ENCODE assay signal across 11 mouse cellular contexts in genomic region chrX:103371627-103372026, GRCm38 (mm10). TPM values are rescaled to one million over a fixed set of nuclear protein-coding genes. Genes with fewer than 3 reads are reported as not detected.
DNase-seq lines count a peak whose midpoint lies in the region; ATAC-seq and TF ChIP-seq lines count a peak whose summit lies in the region.
"Had no signal": no experiment of that assay in that cellular context is flagged by ENCODE, and none has a peak within 500 bp of the region (broad histone marks: within the 10 kb centered on the region; RNA-seq: fewer than 3 reads in every experiment).

No protein-coding gene starts in this region.

- in situ Hi-C loops in CH12.LX (cut with MboI; ENCODE audit: low pct_ligation_motif_present, low pct_unique_long_range_greater_than_20kb, low sequenced_read_pairs) = loop anchor here (5.0 kb wide), 1 partner anchor 109 kb away; no protein-coding TSS in a partner anchor

- TF ChIP-seq RAD21 in CH12.LX (IDR thresholded peaks at IDR 0.05; ENCODE audit: low read depth, low read length) = peak; percentile 39

- H3K9ac ChIP-seq in kidney, postnatal 0 days (ENCODE audit: low read depth, low read length) = no peak overlapping the region
- H3K9ac ChIP-seq in CH12.LX (ENCODE audit: insufficient read depth, low read depth) = no peak overlapping the region
- H3K9ac ChIP-seq: heart, embryonic 13.5 days had no signal

- H3K27ac ChIP-seq in kidney, postnatal 0 days = no peak overlapping the region
- no peak overlapping the region for H3K27ac ChIP-seq in CH12.LX (ENCODE audit: insufficient read depth, low read depth)
- H3K27ac ChIP-seq: heart, embryonic 13.5 days had no signal

- no peak overlapping the region for H3K4me3 ChIP-seq in kidney, postnatal 0 days (replicated peaks; ENCODE audit: low read depth, low read length)
- H3K4me3 ChIP-seq in CH12.LX (replicated peaks in 1 of 3; ENCODE audit: low read depth in 2 of 3, low read length in 2 of 3, poor library complexity in 1 of 3) = no peak overlapping the region
- H3K4me3 ChIP-seq: heart, embryonic 13.5 days had no signal

- peak; percentile 28 for DNase-seq in kidney, postnatal 0 days (ENCODE audit: low spot score)
- no peak for DNase-seq in kidney, adult 8-10 months
- DNase-seq in A20 (ENCODE audit: low read depth, low spot score) (peak; percentile 48), CH12.LX (ENCODE audit: extremely low read depth) (peak; percentile 40)
- peak; percentile 26 for DNase-seq in embryo, embryonic 11 days
- DNase-seq in spleen, adult 18-20 months = no peak
- DNase-seq in layer of hippocampus, postnatal 36 days = no peak
- no peak for DNase-seq in urinary bladder, postnatal 10 days (ENCODE audit: low spot score)

- no peaks in the 10 kb centered on the region for H3K4me1 ChIP-seq in kidney, postnatal 0 days (replicated peaks; ENCODE audit: insufficient read depth, low read length)
- no peaks in the 10 kb centered on the region for H3K4me1 ChIP-seq in CH12.LX (ENCODE audit: control insufficient read depth in 1 of 2, insufficient read depth in 2 of 2)
- H3K4me1 ChIP-seq: heart, embryonic 13.5 days had no signal

- peak; percentile 66 for TF ChIP-seq CTCF in kidney, postnatal 0 days (IDR thresholded peaks at IDR 0.05; ENCODE audit: low read depth)
- TF ChIP-seq CTCF in CH12.LX (conservative IDR thresholded peaks at IDR 0.05 in 1 of 2, IDR thresholded peaks at IDR 0.05 in 1 of 2; ENCODE audit: low read depth in 2 of 2, low read length in 2 of 2) = peak in 1 of 2 experiments; percentile 48; a peak in 2 of 4 replicates

- WGBS in kidney, postnatal 0 days = 38% methylated on average over 2 of the region's 2 CpGs

- no peak for ATAC-seq in kidney, postnatal 0 days (replicated peaks; ENCODE audit: low FRiP score, low read depth)

- H3K9me3 ChIP-seq in kidney, postnatal 0 days (replicated peaks; ENCODE audit: low read length) = no peaks in the 10 kb centered on the region
- no peaks in the 10 kb centered on the region for H3K9me3 ChIP-seq in CH12.LX (replicated peaks; ENCODE audit: low read length)
- H3K9me3 ChIP-seq: heart, embryonic 13.5 days had no signal

- no peak overlapping the region for H3K4me2 ChIP-seq in kidney, postnatal 0 days (ENCODE audit: low read length)
- H3K4me2 ChIP-seq in CH12.LX (ENCODE audit: insufficient read depth, low read depth, poor library complexity, severe bottlenecking) = no peak overlapping the region
- H3K4me2 ChIP-seq: heart, embryonic 13.5 days had no signal

- dilution Hi-C loops in CH12.LX (cut with MboI; ENCODE audit: extremely low pct_ligation_motif_present, extremely low pct_unique_long_range_greater_than_20kb, low sequenced_read_pairs) = no loop called here

- no peaks in the 10 kb centered on the region for H3K79me2 ChIP-seq in CH12.LX (replicated peaks; ENCODE audit: control insufficient read depth, extremely low read depth, insufficient read depth, poor library complexity, severe bottlenecking)

- TF ChIP-seq POLR2A in CH12.LX (IDR thresholded peaks at IDR 0.05; ENCODE audit: low read depth, low read length) = no peak

- no peaks in the 10 kb centered on the region for H3K27me3 ChIP-seq in kidney, postnatal 0 days (ENCODE audit: insufficient read depth, low read length)
- no peaks in the 10 kb centered on the region for H3K27me3 ChIP-seq in CH12.LX (replicated peaks)

- H3K36me3 ChIP-seq in kidney, postnatal 0 days (ENCODE audit: insufficient read depth, low read length) = no peaks in the 10 kb centered on the region
- H3K36me3 ChIP-seq in CH12.LX (replicated peaks in 1 of 2; ENCODE audit: control insufficient read depth in 1 of 2, insufficient read depth in 1 of 2, low read length in 1 of 2) = no peaks in the 10 kb centered on the region
- H3K36me3 ChIP-seq: heart, embryonic 13.5 days had no signal

- TF ChIP-seq EP300 in CH12.LX (IDR thresholded peaks at IDR 0.05; ENCODE audit: low read length) = no peak

TF ChIP-seq in CH12.LX, 34 proteins besides CTCF, POLR2A, EP300 and RAD21:
- peak; percentile 39 for TF ChIP-seq SMC3 (IDR thresholded peaks at IDR 0.05; ENCODE audit: low read depth, low read length)
- no peak for TF ChIP-seq JUND (conservative IDR thresholded peaks at IDR 0.05; ENCODE audit: low read depth, low read length)

RNA-seq across cellular contexts. Expression of gene Chic1, which starts 15.4 kb away (rescaled TPM):
- 1.6 and 2.0 TPM in 2 replicates for polyA plus RNA-seq in kidney, postnatal 0 days (2015; fragmentation: Nextera tagmentation; extraction: Ambion mirVana)
- total RNA-seq in CH12.LX (2012; rRNA removed) (not detected in 2 replicates), CH12.LX (2014; rRNA removed) (not detected in 2 replicates)
- polyA plus RNA-seq in CH12.LX (2012; ENCODE audit: insufficient read length, low read depth) = not detected in 2 replicates
- total RNA-seq in layer of hippocampus, postnatal 36 days (2021) = 10 to 100 TPM; 21.4 TPM

RNA-seq across cellular contexts. Expression of gene Tsx, which starts 42.6 kb away (rescaled TPM):
- polyA plus RNA-seq in kidney, postnatal 0 days (2015; fragmentation: Nextera tagmentation; extraction: Ambion mirVana) = 0.28 and 0.34 TPM in 2 replicates
- total RNA-seq in CH12.LX (2012; rRNA removed) (not detected in 2 replicates), CH12.LX (2014; rRNA removed) (not detected in 2 replicates)
- polyA plus RNA-seq in CH12.LX (2012; ENCODE audit: insufficient read length, low read depth) = not detected in 2 replicates
- total RNA-seq in layer of hippocampus, postnatal 36 days (2021) = 1 to 10 TPM in 1 of 2 experiments, not detected in 1; 1.3 TPM
- total RNA-seq: layer of hippocampus, adult 18-20 months had no signal
- polyA plus RNA-seq: heart, embryonic 13.5 days had no signal

RNA-seq across cellular contexts. Expression of gene Gm26992, which starts 50.2 kb away (rescaled TPM):
- polyA plus RNA-seq in kidney, postnatal 0 days (2015; fragmentation: Nextera tagmentation; extraction: Ambion mirVana) = not detected in 2 replicates
- total RNA-seq in CH12.LX (2012; rRNA removed) (not detected in 2 replicates), CH12.LX (2014; rRNA removed) (not detected in 2 replicates)
- not detected in 2 replicates for polyA plus RNA-seq in CH12.LX (2012; ENCODE audit: insufficient read length, low read depth)
- not detected for total RNA-seq in layer of hippocampus, postnatal 36 days (2021)
- total RNA-seq: adrenal gland, postnatal 4 days; layer of hippocampus, adult 18-20 months had no signal
- polyA plus RNA-seq: heart, embryonic 13.5 days had no signal

RNA-seq across cellular contexts. Expression of gene Cdx4, which starts 50.4 kb away (rescaled TPM):
- not detected in 2 replicates for polyA plus RNA-seq in kidney, postnatal 0 days (2015; fragmentation: Nextera tagmentation; extraction: Ambion mirVana)
- total RNA-seq in CH12.LX (2012; rRNA removed) = not detected in 2 replicates
- not detected in 2 replicates for total RNA-seq in CH12.LX (2014; rRNA removed)
- not detected in 2 replicates for polyA plus RNA-seq in CH12.LX (2012; ENCODE audit: insufficient read length, low read depth)
- total RNA-seq in layer of hippocampus, postnatal 36 days (2021) = not detected
- total RNA-seq: adrenal gland, postnatal 4 days; layer of hippocampus, adult 18-20 months had no signal
- polyA plus RNA-seq: heart, embryonic 13.5 days had no signal

Comparison
In these comparisons a context has a peak if more than half of its experiments do, and no peak if none do; other contexts are left out.
1. DNase-seq: peak in kidney, postnatal 0 days (single experiment), A20 (single experiment), CH12.LX (single experiment) and embryo, embryonic 11 days (single experiment); none in kidney, adult 8-10 months (0 of 2), spleen, adult 18-20 months (0 of 2), layer of hippocampus, postnatal 36 days (0 of 2) and urinary bladder, postnatal 10 days (single experiment).
2. RNA of gene Chic1, which starts 15.4 kb away (total RNA-seq): 21.4 TPM in layer of hippocampus, postnatal 36 days; not detected in CH12.LX; every median in the first group is over 10 times any median in the second.